Mouse (Mus musculus): Measurements from ENCODE around the gene Fam110c.
"Not testable (repeated sequence)": the region's sequence is repeated elsewhere in the genome, so short reads cannot be mapped to it uniquely, and the experiment has no call there.

Gene Fam110c

GRCm38 (mm10) chr12:31073412-31074354 lies at the start of gene Fam110c:
TSS of gene Fam110c (plus strand) at chr12:31073861.
- no peak for DNase-seq (ENCODE audit: low spot score)

- DNase-seq (ENCODE audit: low spot score): peak; percentile 3
Measured at GRCm38 (mm10) chr12:31026423-31026822, 47.2 kb upstream of the Fam110c start.

GRCm38 (mm10) chr12:31052066-31052465 lies 21.6 kb upstream of the Fam110c start:
- DNase-seq (ENCODE audit: low spot score): no peak

GRCm38 (mm10) chr12:31056291-31056864 lies 17.3 kb upstream of the Fam110c start:
- no peak for DNase-seq (ENCODE audit: low spot score)

- DNase-seq (ENCODE audit: low spot score): no peak
Measured at GRCm38 (mm10) chr12:31059393-31059853, 14.2 kb upstream of the Fam110c start.

- DNase-seq (ENCODE audit: low spot score): no peak
Measured at GRCm38 (mm10) chr12:31060245-31060644, 13.4 kb upstream of the Fam110c start.

- no peak for DNase-seq (ENCODE audit: low spot score)
Measured at GRCm38 (mm10) chr12:31071222-31071621, 2.4 kb upstream of the Fam110c start.

- DNase-seq (ENCODE audit: low spot score): not testable (repeated sequence)
Measured at GRCm38 (mm10) chr12:31074355-31074786, 710 bp downstream of the Fam110c start.

- DNase-seq (ENCODE audit: low spot score): no peak
Measured at GRCm38 (mm10) chr12:31074839-31075538, 1.3 kb downstream of the Fam110c start.

GRCm38 (mm10) chr12:31077020-31077419 lies 3.4 kb downstream of the Fam110c start:
- DNase-seq (ENCODE audit: low spot score): no peak

- DNase-seq (ENCODE audit: low spot score): no peak
Measured at GRCm38 (mm10) chr12:31078030-31078429, 4.4 kb downstream of the Fam110c start.

- DNase-seq (ENCODE audit: low spot score): no peak
Measured at GRCm38 (mm10) chr12:31080352-31080751, 6.7 kb downstream of the Fam110c start.

GRCm38 (mm10) chr12:31080890-31081554 lies 7.4 kb downstream of the Fam110c start:
- no peak for DNase-seq (ENCODE audit: low spot score)

GRCm38 (mm10) chr12:31083007-31083406 lies 9.3 kb downstream of the Fam110c start:
- no peak for DNase-seq (ENCODE audit: low spot score)

GRCm38 (mm10) chr12:31083407-31083806 lies 9.7 kb downstream of the Fam110c start:
- DNase-seq (ENCODE audit: low spot score): no peak

- no peak for DNase-seq (ENCODE audit: low spot score)
Measured at GRCm38 (mm10) chr12:31087060-31087459, 13.4 kb downstream of the Fam110c start.

- no peak for DNase-seq (ENCODE audit: low spot score)
Measured at GRCm38 (mm10) chr12:31090401-31090800, 16.7 kb downstream of the Fam110c start.

GRCm38 (mm10) chr12:31090882-31091640 lies 17.4 kb downstream of the Fam110c start:
- no peak for DNase-seq (ENCODE audit: low spot score)

- DNase-seq (ENCODE audit: low spot score): no peak
Measured at GRCm38 (mm10) chr12:31092481-31092880, 18.8 kb downstream of the Fam110c start.

- DNase-seq (ENCODE audit: low spot score): no peak
Measured at GRCm38 (mm10) chr12:31097185-31097584, 23.5 kb downstream of the Fam110c start.

- no peak for DNase-seq (ENCODE audit: low spot score)
Measured at GRCm38 (mm10) chr12:31101190-31101589, 27.5 kb downstream of the Fam110c start.

Measured in layer of hippocampus, adult 9-10 months (tissue).